Mouse (Mus musculus): ENCODE measurements around the gene Mcur1.

The Mcur1 gene

DNA sequence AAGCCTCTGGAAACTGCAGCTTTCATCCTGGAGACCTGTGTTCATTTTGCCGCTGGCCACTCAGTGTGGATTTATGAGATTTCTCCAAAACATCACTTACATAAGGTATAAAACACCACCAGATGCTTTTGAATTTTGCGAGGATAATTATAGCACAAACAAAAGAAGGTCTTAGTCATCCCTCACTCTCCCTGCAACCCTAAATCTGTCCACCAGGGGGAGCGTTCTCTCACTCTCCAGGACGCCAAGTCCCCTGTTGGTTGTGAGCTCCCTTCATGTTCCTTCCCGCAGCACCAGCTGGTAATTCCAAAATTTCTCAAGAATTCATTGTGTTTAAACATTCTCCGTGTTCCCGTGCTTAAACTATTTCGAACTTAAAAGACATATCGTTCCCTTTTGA lies 5.4 kb upstream of the Mcur1 start:
- 4% methylated on average over 9 of the region's 9 CpGs for WGBS

DNA sequence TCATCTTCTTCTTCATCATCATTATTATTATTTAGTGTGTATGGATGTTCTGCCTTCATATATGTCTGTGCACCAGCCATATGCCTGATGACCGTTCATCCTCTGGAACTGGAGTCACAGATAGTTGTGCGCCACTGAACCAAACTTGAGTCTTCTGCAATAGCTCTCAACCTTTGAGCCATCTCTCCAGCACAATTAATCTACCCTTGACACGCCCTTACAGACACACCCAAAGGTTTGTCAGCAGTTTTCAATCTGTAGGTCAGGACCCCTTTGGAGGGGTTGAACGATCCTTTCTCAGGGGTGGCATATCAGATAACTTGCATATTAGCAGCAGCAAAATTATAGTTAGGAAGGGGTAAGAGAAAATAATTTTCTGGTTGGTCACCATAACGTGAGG lies 4.7 kb upstream of the Mcur1 start:
- 96% methylated on average over 5 of the region's 5 CpGs for WGBS

DNA sequence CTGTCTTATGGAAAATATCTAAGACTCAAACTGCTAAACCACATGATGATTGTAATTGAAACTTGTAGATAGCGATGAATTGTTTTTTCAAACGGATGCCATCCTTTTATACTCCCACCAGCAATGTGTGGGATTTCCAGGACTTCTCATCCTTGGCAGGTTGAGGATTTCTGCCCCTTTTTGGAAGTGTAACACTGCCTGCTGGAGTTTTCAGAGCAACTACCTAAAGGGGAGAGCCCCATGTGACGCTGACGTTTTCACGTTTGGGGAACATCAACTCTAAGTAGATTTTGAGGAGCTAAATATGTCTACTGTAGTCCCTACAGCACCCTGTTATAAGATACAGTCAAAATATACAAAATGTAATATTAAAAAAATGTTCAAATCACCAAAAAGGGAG lies 2.7 kb upstream of the Mcur1 start:
- 66% methylated on average over 5 of the region's 5 CpGs for WGBS

GRCm38 (mm10) chr13:43560458-43561411 lies 744 bp upstream of the Mcur1 start:
- 8% methylated on average over 18 of the region's 18 CpGs for WGBS

DNA sequence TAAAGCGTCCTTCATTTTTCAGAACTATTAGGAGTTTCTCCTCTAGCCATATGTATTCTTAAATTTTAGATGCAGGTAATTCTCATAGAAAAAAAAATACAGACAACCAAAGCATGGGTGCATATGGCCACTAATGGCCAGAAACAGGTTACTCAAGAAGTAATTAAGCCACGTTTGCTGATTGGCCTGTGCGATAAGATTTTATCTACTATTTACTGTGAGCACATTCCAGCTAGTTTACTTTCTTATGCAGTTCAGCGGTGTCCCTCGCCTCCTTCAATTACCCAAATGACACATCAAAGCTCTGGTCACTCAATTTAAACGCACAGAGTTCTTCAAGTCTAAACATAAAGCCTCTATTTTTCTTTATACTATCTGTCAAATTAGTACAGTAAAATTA lies 1.0 kb downstream of the Mcur1 start:
- 28% methylated on average over 6 of the region's 6 CpGs for WGBS

- WGBS: 36% methylated on average over 6 of the region's 6 CpGs
Measured at GRCm38 (mm10) chr13:43558357-43558756, 1.6 kb downstream of the Mcur1 start.

- 87% methylated on average over 9 of the region's 9 CpGs for WGBS
Measured at GRCm38 (mm10) chr13:43556913-43557542, 3.0 kb downstream of the Mcur1 start.

GRCm38 (mm10) chr13:43555321-43555720 lies 4.7 kb downstream of the Mcur1 start:
- 85% methylated on average over 9 of the region's 9 CpGs for WGBS

GRCm38 (mm10) chr13:43554827-43555226 lies 5.2 kb downstream of the Mcur1 start:
- WGBS: 88% methylated on average over 7 of the region's 7 CpGs

- 92% methylated on average over 8 of the region's 8 CpGs for WGBS
Measured at GRCm38 (mm10) chr13:43550676-43551075, 9.3 kb downstream of the Mcur1 start.

GRCm38 (mm10) chr13:43549870-43550269 lies 10.1 kb downstream of the Mcur1 start:
- WGBS: 85% methylated on average over 7 of the region's 7 CpGs

GRCm38 (mm10) chr13:43549078-43549698 lies 10.8 kb downstream of the Mcur1 start:
- WGBS: 89% methylated on average over 11 of the region's 11 CpGs

DNA sequence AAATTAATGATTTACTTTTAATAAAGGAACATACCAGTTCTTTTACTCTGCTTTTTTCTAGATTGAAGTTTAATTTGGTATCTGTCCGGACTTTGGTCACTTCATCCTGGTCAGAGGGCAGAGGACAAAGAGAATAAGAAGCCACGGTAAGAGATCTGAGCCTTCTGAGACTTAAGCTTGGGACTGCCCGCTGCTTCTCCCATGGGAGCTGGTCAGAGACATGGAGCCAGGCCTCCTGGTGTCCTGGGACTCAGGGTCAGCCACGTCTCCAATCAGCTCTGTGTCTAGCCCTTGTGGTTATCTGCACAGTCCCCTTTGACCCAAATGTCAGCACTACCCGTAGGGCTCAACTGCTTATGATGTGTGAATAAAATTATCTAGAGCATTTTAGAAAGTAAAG lies 11.4 kb downstream of the Mcur1 start:
- WGBS: 85% methylated on average over 5 of the region's 5 CpGs

DNA sequence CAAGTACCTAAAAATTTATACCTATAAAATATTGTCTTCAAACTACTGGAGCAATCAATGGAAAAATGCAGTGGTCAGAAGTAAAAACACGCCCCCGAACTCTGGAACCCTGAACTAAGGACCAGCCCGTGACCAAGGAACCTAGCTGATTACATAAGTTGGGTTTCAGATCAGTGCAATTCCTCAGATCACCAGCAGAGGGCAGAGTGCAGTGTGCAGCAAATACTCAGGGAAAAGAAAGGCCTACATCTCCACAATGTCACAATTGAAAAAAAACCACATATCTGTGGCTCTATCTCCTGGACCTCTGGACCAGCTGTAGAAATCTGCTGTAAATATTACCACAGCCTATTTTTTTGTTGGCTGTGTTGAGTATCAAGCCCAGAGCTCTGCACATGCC lies 13.1 kb downstream of the Mcur1 start:
- WGBS: 16% methylated on average over 3 of the region's 3 CpGs

GRCm38 (mm10) chr13:43540205-43540815 lies 19.7 kb downstream of the Mcur1 start:
- 46% methylated on average over 14 of the region's 14 CpGs for WGBS

DNA sequence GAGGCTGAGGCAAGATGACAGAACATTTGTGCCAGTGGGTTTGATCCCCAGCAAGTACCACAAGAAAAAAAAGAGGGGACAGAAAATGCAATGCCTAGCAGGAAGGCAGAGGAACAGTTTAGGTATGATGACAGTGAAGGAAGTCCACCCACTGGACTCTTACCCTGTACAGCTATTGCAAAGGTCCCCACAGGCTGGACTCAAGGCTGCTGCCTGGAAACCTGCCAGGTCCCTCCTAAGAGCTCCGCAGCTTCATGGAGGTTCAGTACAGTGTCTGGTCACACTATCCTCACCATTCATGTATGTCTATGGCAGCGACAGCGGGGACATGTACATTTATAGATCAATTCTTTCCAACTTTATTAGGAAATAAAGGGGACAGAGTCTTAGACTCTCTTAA lies 20.6 kb downstream of the Mcur1 start:
- WGBS: 84% methylated on average over 3 of the region's 3 CpGs

GRCm38 (mm10) chr13:43537854-43538253 lies 22.1 kb downstream of the Mcur1 start:
- WGBS: 72% methylated on average over 6 of the region's 6 CpGs

GRCm38 (mm10) chr13:43534015-43534414 lies 26.0 kb downstream of the Mcur1 start:
- 82% methylated on average over 4 of the region's 4 CpGs for WGBS

DNA sequence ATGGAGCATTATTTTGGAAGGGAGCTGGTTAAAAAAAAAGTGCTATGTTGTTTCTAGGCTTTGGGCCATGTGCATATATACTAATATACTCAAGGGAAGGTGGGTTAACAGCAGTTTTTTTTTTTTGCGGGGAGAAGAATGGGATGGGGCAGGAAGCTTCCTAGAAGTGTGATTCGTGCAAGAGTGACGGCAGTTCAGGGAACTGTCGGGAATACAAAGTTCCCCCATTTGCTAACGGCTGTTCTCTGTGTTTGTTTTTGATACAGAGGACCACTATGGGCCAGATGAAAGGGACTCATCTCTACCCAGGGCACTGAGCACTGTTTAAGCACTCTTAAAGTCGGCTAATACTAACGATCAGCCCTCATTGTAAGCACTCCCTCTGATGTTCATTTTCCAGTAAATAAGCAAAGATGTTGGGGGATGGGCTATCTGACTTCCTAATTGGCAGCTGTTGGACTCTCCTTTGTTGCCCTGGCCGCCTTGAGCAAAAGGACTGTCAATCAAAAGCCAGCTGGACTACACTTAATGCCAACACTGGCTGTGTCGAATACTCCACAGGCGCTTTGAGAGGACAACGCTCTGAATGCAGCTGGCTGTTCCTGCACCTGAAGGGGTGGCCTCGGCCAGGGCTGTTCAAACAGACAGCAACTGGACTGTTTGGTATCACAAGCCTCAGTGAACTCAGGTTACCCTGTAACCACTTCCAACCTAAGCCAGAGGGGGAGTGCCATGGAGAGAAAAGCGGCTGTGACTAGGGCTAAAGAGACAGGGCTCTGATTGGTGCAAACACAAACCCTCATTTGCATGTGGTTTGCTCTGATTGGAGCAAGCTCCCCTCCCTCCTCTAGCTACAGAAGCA lies 28.9 kb downstream of the Mcur1 start:
- 6% methylated on average over 13 of the region's 13 CpGs for WGBS

DNA sequence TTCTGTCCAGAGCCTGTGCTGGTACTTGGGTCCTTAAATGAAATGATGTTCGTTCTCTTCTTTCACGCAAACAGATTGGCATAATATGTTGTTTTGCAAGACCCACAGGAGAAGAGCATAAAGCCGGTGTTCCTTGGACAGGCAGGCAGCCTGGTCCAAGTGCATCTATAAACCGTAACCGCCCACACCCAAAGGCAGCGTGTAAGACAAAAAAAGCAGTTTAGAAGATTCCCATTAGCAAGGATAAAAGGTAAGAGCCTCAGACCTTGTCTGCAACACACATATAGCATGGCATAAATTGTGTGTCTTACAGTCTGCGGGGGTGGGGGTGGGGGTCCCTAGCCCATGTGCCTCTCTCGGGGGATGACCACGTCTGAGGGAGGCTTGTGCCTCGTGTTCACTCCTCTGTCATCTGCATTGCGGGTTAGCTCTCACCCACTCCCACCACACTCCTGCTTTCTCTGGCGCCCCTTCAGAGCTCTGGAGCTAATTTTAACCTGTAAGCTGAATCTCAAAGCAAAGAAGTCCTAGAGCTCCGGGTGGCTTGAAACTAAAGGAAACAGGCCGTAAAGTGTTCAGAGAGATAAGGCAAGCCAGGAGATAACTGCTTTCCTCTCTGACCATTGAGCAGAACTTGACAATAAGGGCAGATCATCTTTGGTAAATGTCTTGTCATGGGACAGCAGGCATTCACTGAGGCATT lies 29.7 kb downstream of the Mcur1 start:
- WGBS: 33% methylated on average over 14 of the region's 14 CpGs

DNA sequence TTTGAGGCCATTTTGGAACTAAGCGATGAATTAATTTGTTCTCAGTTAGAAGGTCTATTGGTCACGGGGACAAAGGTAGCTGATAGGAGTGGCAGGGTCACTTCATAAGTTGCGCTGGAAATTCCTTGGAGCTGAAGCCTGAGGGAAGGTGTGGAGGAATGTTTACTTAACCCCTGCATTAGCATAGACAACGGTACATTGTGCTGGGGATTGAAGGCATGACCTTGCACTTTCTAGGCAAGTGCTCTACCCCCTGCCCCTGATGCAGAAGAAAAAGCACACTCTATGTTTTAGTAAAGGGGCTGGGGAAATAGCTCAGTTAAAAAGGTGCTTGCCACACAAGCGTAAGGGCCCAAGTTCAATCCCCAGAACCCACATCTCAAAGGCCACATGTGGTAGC lies 33.7 kb downstream of the Mcur1 start:
- 77% methylated on average over 5 of the region's 5 CpGs for WGBS
